Mouse (Mus musculus) forebrain, embryonic 11.5 days (tissue): ENCODE data around the gene Ttc39d. TPM values are rescaled to one million over a fixed set of nuclear protein-coding genes. Genes with fewer than 3 reads are reported as not detected.
"Not testable (repeated sequence)": the region's sequence is repeated elsewhere in the genome, so short reads cannot be mapped to it uniquely, and the experiment has no call there.

Experiments used
- ATAC-seq: fragments of 200-750 bp; cut with Nextera tagmentation; replicated peaks from 2 replicates; pipeline ENCODE4 v1.8.0; 2017; ENCODE audit warnings: moderate TSS enrichment; ENCODE audit not compliant: low FRiP score
- DNase-seq: peaks from one replicate; pipeline ENCODE4 v3.0.0-alpha.2; 2017; ENCODE audit warnings: low spot score
- H3K27ac ChIP-seq: fragments of 300-500 bp; sonication (generic); 2 replicates; pipeline ENCODE4 v1.5.1; 2014; ENCODE audit warnings: low read depth, low read length
- H3K27me3 ChIP-seq: fragments of 300-500 bp; sonication (generic); 2 replicates; pipeline ENCODE4 v1.6.1; 2014; ENCODE audit warnings: mild to moderate bottlenecking, low read length, mixed read lengths; ENCODE audit not compliant: control insufficient read depth, insufficient read depth
- H3K36me3 ChIP-seq: fragments of 300-500 bp; sonication (generic); 2 replicates; pipeline ENCODE4 v1.6.1; 2014; ENCODE audit warnings: mild to moderate bottlenecking, low read length, moderate library complexity, mixed read lengths; ENCODE audit not compliant: control insufficient read depth, insufficient read depth
- H3K4me1 ChIP-seq: fragments of 300-500 bp; sonication (generic); replicated peaks from 2 replicates; pipeline ENCODE4 v1.6.1; 2014; ENCODE audit warnings: low read length, mixed read lengths; ENCODE audit not compliant: control insufficient read depth, insufficient read depth
- H3K4me2 ChIP-seq: fragments of 300-500 bp; sonication (generic); 2 replicates; pipeline ENCODE4 v1.6.1; 2014; ENCODE audit warnings: low read depth, mild to moderate bottlenecking, low read length, moderate library complexity, mixed read lengths; ENCODE audit not compliant: severe bottlenecking
- H3K4me3 ChIP-seq: fragments of 300-500 bp; sonication (generic); 2 replicates; pipeline ENCODE4 v1.5.1; 2014; ENCODE audit warnings: low read depth, low read length
- H3K9ac ChIP-seq: fragments of 300-500 bp; sonication (generic); 2 replicates; pipeline ENCODE4 v1.6.1; 2014; ENCODE audit warnings: low read length
- H3K9me3 ChIP-seq: fragments of 300-500 bp; sonication (generic); 2 replicates; pipeline ENCODE4 v1.6.1; 2016; ENCODE audit warnings: low read length, mixed read lengths; ENCODE audit not compliant: control insufficient read depth
- WGBS: fragments of 180-500 bp; shearing (Covaris S2); extraction: QIAGEN DNeasy Blood & Tissue Kit; methylation state at CpG from one replicate; pipeline ENCODE4 v1.1.7; 2014; 5-methylcytosine and 5-hydroxymethylcytosine counted together
- polyA plus RNA-seq: library from polyadenylated mRNA; unstranded; fragments of >200 nt; fragmentation: Nextera tagmentation; extraction: Ambion mirVana; gene quantifications from 2 replicates; pipeline ENCODE4 v1.2.1, GENCODE M21; 2014

Ttc39d gene
- polyA plus RNA-seq, 1 experiment from 2014 or later: 0.07 TPM

DNA sequence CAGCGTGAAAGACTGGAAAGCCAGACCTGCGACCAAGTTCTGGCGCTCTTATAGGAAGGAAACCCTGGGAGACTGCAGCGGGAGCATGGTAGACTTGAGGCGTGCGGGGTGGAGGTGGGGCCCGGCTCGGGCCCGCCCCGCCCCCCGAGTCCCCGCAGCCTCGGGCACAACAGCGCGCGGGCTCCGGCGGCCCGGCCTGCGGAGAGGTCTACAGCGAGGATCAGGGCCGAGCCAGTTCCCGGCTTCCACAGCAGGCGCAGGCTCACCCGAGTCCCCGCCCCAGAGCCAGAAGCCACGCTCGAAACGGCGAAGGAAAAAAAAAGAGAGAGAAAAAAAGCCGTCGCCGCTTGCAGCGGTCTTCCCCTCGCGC lies 974 bp upstream of the Ttc39d start:
- Histone ChIP-seq H3K4me3 (peak overlapping the region; percentile 98), H3K27me3 (no peaks in the 10 kb centered on the region), H3K27ac (peak overlapping the region; percentile 98), H3K4me1 (peaks cover 4% of the 10 kb centered on the region; the same call in 1 of the 2 replicates), H3K4me2 (peak overlapping the region; percentile 88), H3K9me3 (no peaks in the 10 kb centered on the region), H3K9ac (peak overlapping the region; percentile 98), H3K36me3 (peaks cover 11% of the 10 kb centered on the region; the same call in 1 of the 2 replicates)
- ATAC-seq: peak; percentile 71
- DNase-seq: peak; percentile 79
- WGBS: under 1% methylated on average over 33 of the region's 36 CpGs

DNA sequence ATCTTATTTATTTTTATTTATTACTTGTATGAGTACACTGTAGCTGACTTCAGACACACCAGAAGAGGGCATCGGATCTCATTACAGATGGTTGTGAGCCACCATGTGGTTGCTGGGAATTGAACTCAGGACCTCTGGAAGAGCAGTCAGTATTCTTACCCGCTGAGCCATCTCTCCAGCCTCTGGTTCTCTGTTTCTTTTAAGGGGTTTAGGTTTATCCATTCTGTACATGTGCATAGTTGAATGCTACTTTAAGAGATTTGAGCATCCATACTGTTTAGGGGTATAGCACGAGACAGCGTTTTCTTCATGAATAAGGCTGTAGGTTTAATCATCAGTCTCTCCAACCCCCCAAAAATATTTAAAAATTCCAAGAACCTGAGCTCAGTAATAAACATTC lies 6.7 kb downstream of the Ttc39d start:
- not testable (repeated sequence) for H3K4me1 ChIP-seq, H3K4me2 ChIP-seq, H3K27ac ChIP-seq, H3K27me3 ChIP-seq, ATAC-seq, H3K9ac ChIP-seq, H3K9me3 ChIP-seq, DNase-seq, H3K36me3 ChIP-seq, H3K4me3 ChIP-seq
- 92% methylated on average over 4 of the region's 4 CpGs for WGBS

DNA sequence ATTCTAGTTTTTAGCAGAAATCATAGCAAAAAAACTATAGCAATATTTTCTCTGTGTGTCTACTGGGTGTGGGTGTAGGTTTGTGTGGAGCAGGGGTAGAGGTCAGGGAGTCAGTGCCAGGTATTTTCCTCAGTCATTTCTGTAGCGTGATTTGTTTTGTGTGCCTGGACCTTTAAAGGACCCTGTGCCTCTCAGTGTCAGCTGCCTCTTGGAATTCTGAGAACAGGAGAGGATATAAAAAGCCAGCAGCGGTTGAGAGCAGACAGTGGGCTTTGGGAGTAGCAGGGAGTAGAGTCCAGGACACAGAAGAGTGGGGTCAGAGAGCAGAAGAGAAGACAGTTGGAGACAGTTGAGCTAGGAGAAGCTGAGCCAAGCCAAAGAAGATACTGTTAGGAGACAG lies 12.9 kb downstream of the Ttc39d start:
- DNase-seq (no peak), ATAC-seq (no peak)
- H3K36me3 ChIP-seq: no peaks in the 10 kb centered on the region
- H3K9me3 ChIP-seq: no peaks in the 10 kb centered on the region
- WGBS: 75% methylated on average over 2 of the region's 2 CpGs
- H3K4me2 ChIP-seq: no peak overlapping the region
- no peak overlapping the region for H3K9ac ChIP-seq
- H3K4me3 ChIP-seq: no peak overlapping the region
- H3K27me3 ChIP-seq: no peaks in the 10 kb centered on the region
- no peak overlapping the region for H3K27ac ChIP-seq
- no peaks in the 10 kb centered on the region for H3K4me1 ChIP-seq

DNA sequence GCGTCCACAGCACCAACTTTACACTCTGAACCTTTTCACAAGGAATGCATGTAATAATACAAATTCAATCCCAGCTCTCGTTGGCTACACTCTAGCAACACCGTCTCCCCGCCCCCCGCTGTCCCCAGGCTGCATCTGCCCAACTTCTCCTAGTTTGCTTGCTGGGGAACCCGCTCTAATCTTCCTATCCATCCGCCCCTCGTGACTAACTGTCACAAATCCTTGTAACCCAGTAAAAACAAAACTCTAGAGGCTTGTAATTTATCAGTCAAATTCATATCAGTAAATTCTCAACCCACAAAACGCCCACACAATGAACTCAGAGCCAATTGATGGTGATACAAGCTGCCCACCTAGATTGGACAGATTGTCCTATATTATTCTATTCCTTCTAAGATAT lies 13.9 kb downstream of the Ttc39d start:
- no peak for DNase-seq
- no peak for ATAC-seq
- Histone ChIP-seq H3K4me1 (no peaks in the 10 kb centered on the region), H3K27ac (no peak overlapping the region), H3K9me3 (no peaks in the 10 kb centered on the region), H3K36me3 (no peaks in the 10 kb centered on the region), H3K4me2 (no peak overlapping the region), H3K4me3 (no peak overlapping the region), H3K27me3 (no peaks in the 10 kb centered on the region), H3K9ac (no peak overlapping the region)
- WGBS: 71% methylated on average over 9 of the region's 9 CpGs

DNA sequence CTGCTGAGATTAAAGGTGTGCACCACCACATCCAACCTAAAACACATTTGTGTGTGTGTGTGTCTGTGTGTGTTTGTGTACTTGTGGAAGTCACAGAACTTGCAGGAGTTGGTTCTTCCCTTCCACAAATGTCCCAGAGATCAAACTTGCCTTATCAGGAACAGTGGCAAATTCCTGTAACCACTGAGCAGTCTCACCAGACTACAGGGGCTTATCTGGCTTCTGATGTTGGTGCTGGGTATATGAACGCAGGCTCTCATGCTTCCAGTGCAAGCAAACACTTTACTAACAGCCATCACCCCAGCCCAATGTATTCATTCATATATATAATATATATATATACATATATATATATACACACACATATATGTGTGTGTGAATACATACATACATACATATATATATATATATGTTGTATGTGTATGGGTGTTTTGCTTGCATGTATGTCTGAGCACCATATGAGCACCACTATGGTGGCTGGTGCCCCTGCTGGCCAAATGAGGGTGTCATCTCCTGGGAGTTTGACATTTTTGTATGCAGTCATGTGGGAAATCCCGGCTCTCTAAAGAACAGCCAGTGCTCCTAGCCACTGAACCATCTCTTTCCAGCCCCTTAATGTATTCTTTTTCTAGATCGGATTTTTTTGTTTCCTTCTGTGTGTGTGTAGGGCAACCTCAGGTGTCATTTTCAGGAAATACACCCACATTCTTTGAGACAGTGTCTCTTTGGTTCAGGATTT lies 14.8 kb downstream of the Ttc39d start:
- Histone ChIP-seq H3K4me3 (no peak overlapping the region), H3K9ac (no peak overlapping the region), H3K27me3 (no peaks in the 10 kb centered on the region), H3K36me3 (no peaks in the 10 kb centered on the region), H3K4me1 (no peaks in the 10 kb centered on the region), H3K27ac (no peak overlapping the region), H3K4me2 (no peak overlapping the region), H3K9me3 (no peaks in the 10 kb centered on the region)
- ATAC-seq: no peak
- DNase-seq: no peak
- 66% methylated on average over 3 of the region's 3 CpGs for WGBS

DNA sequence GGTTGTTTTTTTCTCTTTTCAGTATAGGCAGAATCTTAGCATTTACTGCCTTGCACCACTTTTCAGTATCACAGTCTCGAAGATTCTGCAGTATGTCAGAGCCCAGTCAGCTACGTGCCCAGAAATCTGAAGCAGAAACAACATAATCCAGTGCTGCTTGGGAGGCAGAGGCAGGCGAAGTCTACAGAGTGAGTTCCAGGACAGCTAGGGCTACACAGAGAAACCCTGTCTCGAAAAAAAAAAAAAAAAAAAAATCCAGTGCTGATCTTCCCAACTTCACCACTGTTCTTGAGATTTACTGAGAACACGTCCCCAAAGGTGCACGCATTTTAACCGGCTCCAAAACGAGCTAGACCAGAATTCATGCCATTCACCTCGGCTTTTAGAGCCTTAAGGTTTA lies 16.6 kb downstream of the Ttc39d start:
- no peaks in the 10 kb centered on the region for H3K36me3 ChIP-seq
- 13% methylated on average over 9 of the region's 9 CpGs for WGBS
- no peaks in the 10 kb centered on the region for H3K9me3 ChIP-seq
- H3K4me1 ChIP-seq: no peaks in the 10 kb centered on the region
- no peak overlapping the region for H3K27ac ChIP-seq
- peak overlapping the region; percentile 72 for H3K9ac ChIP-seq
- peak overlapping the region; percentile 51 for H3K4me2 ChIP-seq
- ATAC-seq (peak; percentile 38; the same call in 1 of the 2 replicates), DNase-seq (no peak)
- peak overlapping the region; percentile 48 for H3K4me3 ChIP-seq
- H3K27me3 ChIP-seq: no peaks in the 10 kb centered on the region

DNA sequence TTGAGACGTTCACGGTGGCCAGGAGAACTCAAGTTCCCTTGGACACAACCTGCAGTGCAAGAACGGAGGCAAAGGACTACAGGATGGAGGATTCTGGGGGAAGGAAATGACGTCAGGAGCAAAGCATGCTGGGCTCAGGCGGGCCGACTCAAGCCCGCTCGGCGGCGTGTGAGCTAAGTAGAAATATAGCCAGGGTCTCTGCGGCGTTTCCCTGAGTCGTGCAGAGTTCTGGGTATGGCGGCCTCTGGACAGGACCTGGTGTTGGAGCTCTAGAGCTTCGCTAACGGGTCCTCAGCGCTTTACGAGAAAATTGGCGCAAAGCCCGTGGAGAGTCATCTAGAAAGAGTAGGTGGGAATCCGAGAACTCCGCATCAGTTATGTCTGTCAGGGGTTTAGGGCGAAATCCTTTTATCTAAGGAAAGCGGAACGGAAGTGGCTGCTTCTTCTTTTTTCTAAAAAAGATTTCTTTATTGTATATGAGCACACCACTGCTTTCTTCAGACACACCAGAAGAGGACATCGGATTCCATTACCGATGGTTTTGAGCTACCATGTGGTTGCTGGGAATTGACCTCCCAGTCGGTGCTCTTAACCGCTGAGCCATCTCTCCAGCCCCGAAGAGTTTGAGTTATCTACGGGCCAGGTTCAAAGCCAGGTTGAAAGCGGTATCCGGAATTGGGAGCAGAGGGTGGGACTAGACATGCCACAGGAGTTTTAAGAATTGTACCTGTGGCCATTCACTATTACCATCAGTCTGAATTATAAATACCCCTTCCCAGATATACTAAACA lies 17.3 kb downstream of the Ttc39d start, which contains the start of gene Gemin6:
Gene Gemin6 (plus strand): TSS at position 116 of the 791 bp plus-strand sequence.
- WGBS: under 1% methylated on average over 33 of the region's 33 CpGs
- peak within 1 kb of the TSS; percentile 72 for H3K9ac ChIP-seq
- H3K4me2 ChIP-seq: peak within 1 kb of the TSS; percentile 51
- no peaks in the 10 kb centered on the region for H3K36me3 ChIP-seq
- H3K4me1 ChIP-seq: no peaks in the 10 kb centered on the region
- DNase-seq (peak; percentile 90), ATAC-seq (peak; percentile 97)
- H3K27ac ChIP-seq: peak within 1 kb of the TSS; percentile 74
- H3K9me3 ChIP-seq: no peaks in the 10 kb centered on the region
- H3K27me3 ChIP-seq: no peaks in the 10 kb centered on the region
- peak within 1 kb of the TSS; percentile 48 for H3K4me3 ChIP-seq

DNA sequence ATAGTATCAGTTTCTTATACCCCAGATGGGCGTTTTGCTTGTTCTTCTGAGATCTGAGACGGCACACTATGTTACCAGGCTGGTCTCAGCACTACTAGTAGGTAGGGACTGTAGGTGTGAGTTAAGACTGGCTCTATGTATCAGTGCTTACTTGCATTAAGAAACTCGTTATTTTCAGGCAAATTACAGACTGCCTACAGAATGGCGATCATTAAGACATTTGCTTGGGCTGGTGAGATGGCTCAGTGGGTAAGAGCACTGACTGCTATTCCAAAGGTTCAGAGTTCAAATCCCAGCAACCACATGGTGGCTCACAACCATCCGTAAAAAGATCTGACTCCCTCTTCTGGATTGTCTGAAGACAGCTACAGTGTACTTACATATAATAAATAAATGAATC lies 17.9 kb downstream of the Ttc39d start:
- H3K27me3 ChIP-seq, H3K27ac ChIP-seq, ATAC-seq, H3K9me3 ChIP-seq, DNase-seq, H3K36me3 ChIP-seq, H3K4me1 ChIP-seq: not testable (repeated sequence)
- Histone ChIP-seq H3K4me3 (peak overlapping the region; percentile 48), H3K4me2 (peak overlapping the region; percentile 51), H3K9ac (peak overlapping the region; percentile 72)
- WGBS: 51% methylated on average over 4 of the region's 5 CpGs
